Mouse (Mus musculus) heart, embryonic 10.5 days (tissue): ENCODE measurements around the gene Aldh6a1. TPM values are rescaled to one million over a fixed set of nuclear protein-coding genes. Genes with fewer than 3 reads are reported as not detected.

Experiments used
- DNase-seq: peaks from one replicate; pipeline ENCODE4 v3.0.0-alpha.2; 2017; ENCODE audit warnings: low spot score
- H3K27ac ChIP-seq: fragments of 300-500 bp; sonication (generic); 2 replicates; pipeline ENCODE4 v1.5.1; 2016; ENCODE audit warnings: mild to moderate bottlenecking
- H3K27me3 ChIP-seq: fragments of 300-500 bp; sonication (generic); 2 replicates; pipeline ENCODE4 v1.6.1; 2016; ENCODE audit warnings: mild to moderate bottlenecking; ENCODE audit not compliant: poor library complexity, insufficient read depth, severe bottlenecking
- H3K36me3 ChIP-seq: fragments of 300-500 bp; sonication (generic); 2 replicates; pipeline ENCODE4 v1.6.1; 2016; ENCODE audit warnings: mild to moderate bottlenecking, moderate library complexity
- H3K4me1 ChIP-seq: fragments of 300-500 bp; sonication (generic); 2 replicates; pipeline ENCODE4 v1.6.1; 2016; ENCODE audit warnings: mild to moderate bottlenecking
- H3K4me3 ChIP-seq: fragments of 300-500 bp; sonication (generic); 2 replicates; pipeline ENCODE4 v1.5.1; 2016; ENCODE audit warnings: mild to moderate bottlenecking, moderate library complexity
- H3K9me3 ChIP-seq: fragments of 300-500 bp; sonication (generic); 2 replicates; pipeline ENCODE4 v1.6.1; 2016; ENCODE audit warnings: mild to moderate bottlenecking, moderate library complexity
- WGBS: fragments of 180-500 bp; shearing (Covaris S2); methylation state at CpG from one replicate; pipeline ENCODE4 v1.1.7; 2016; 5-methylcytosine and 5-hydroxymethylcytosine counted together
- polyA plus RNA-seq: library from polyadenylated mRNA; unstranded; fragments of >200 nt; fragmentation: Nextera tagmentation; extraction: Ambion mirVana; gene quantifications from 2 replicates; pipeline ENCODE4 v1.2.1, GENCODE M21; 2016

Aldh6a1 gene
- 23.8 and 31.3 TPM in 2 replicates for polyA plus RNA-seq

- Histone ChIP-seq H3K36me3 (no peaks in the 10 kb centered on the region), H3K9me3 (no peaks in the 10 kb centered on the region), H3K27me3 (0 out of 2 replicates have a peak, but pooled peaks cover 6% of the 10 kb centered on the region), H3K4me3 (peak within 1 kb of the TSS; percentile 80), H3K4me1 (peaks cover 26% of the 10 kb centered on the region; the same call in 1 of the 2 replicates), H3K27ac (peak within 1 kb of the TSS; percentile 80)
- DNase-seq: peak; percentile 99
- WGBS: under 1% methylated on average over 49 of the region's 49 CpGs
Measured at GRCm38 (mm10) chr12:84450718-84451646, at the start of gene Aldh6a1, which contains the start of gene Lin52. Gene Aldh6a1, minus strand, starts transcription at chr12:84451004. Gene Lin52, plus strand, starts transcription at chr12:84451422.

- H3K27ac ChIP-seq: no peak overlapping the region
- no peaks in the 10 kb centered on the region for H3K9me3 ChIP-seq
- H3K27me3 ChIP-seq: no peaks in the 10 kb centered on the region
- WGBS: 88% methylated on average over 1 of the region's 1 CpGs
- H3K36me3 ChIP-seq: no peaks in the 10 kb centered on the region
- no peak overlapping the region for H3K4me3 ChIP-seq
- peaks cover 10% of the 10 kb centered on the region; the same call in 1 of the 2 replicates for H3K4me1 ChIP-seq
- no peak for DNase-seq
Measured at GRCm38 (mm10) chr12:84496795-84497194, 46.0 kb upstream of the Aldh6a1 start.

GRCm38 (mm10) chr12:84487324-84488056 lies 36.7 kb upstream of the Aldh6a1 start:
- Histone ChIP-seq H3K27ac (no peak overlapping the region), H3K4me1 (peaks cover 16% of the 10 kb centered on the region), H3K27me3 (no peaks in the 10 kb centered on the region), H3K4me3 (no peak overlapping the region), H3K36me3 (0 out of 2 replicates have a peak, but pooled peaks cover 2% of the 10 kb centered on the region), H3K9me3 (no peaks in the 10 kb centered on the region)
- DNase-seq: no peak
- 27% methylated on average over 8 of the region's 8 CpGs for WGBS

- Histone ChIP-seq H3K27me3 (no peaks in the 10 kb centered on the region), H3K27ac (no peak overlapping the region), H3K36me3 (peaks cover 4% of the 10 kb centered on the region; the same call in 1 of the 2 replicates), H3K4me1 (peaks cover 12% of the 10 kb centered on the region), H3K4me3 (no peak overlapping the region), H3K9me3 (no peaks in the 10 kb centered on the region)
- 86% methylated on average over 14 of the region's 14 CpGs for WGBS
- DNase-seq: no peak
Measured at GRCm38 (mm10) chr12:84482778-84483585, 32.2 kb upstream of the Aldh6a1 start.

- Histone ChIP-seq H3K27ac (no peak overlapping the region), H3K4me3 (no peak overlapping the region), H3K4me1 (0 out of 2 replicates have a peak, but pooled peaks cover 3% of the 10 kb centered on the region), H3K27me3 (no peaks in the 10 kb centered on the region), H3K36me3 (peaks cover 4% of the 10 kb centered on the region; the same call in 1 of the 2 replicates), H3K9me3 (no peaks in the 10 kb centered on the region)
- WGBS: 59% methylated on average over 2 of the region's 2 CpGs
- DNase-seq: no peak
Measured at GRCm38 (mm10) chr12:84481251-84481650, 30.4 kb upstream of the Aldh6a1 start.

- H3K4me1 ChIP-seq: 0 out of 2 replicates have a peak, but pooled peaks cover 3% of the 10 kb centered on the region
- H3K9me3 ChIP-seq: no peaks in the 10 kb centered on the region
- no peak overlapping the region for H3K27ac ChIP-seq
- DNase-seq: no peak
- no peaks in the 10 kb centered on the region for H3K27me3 ChIP-seq
- 89% methylated on average over 7 of the region's 7 CpGs for WGBS
- H3K36me3 ChIP-seq: peaks cover 7% of the 10 kb centered on the region; the same call in 1 of the 2 replicates
- no peak overlapping the region for H3K4me3 ChIP-seq
Measured at GRCm38 (mm10) chr12:84478937-84479336, 28.1 kb upstream of the Aldh6a1 start.

- Histone ChIP-seq H3K27me3 (no peaks in the 10 kb centered on the region), H3K27ac (no peak overlapping the region), H3K4me1 (no peaks in the 10 kb centered on the region), H3K36me3 (peaks cover 21% of the 10 kb centered on the region), H3K4me3 (no peak overlapping the region), H3K9me3 (no peaks in the 10 kb centered on the region)
- no peak for DNase-seq
- WGBS: 2% methylated on average over 1 of the region's 1 CpGs
Measured at GRCm38 (mm10) chr12:84468701-84469100, 17.9 kb upstream of the Aldh6a1 start.

GRCm38 (mm10) chr12:84462856-84463255 lies 12.1 kb upstream of the Aldh6a1 start:
- no peaks in the 10 kb centered on the region for H3K27me3 ChIP-seq
- H3K4me3 ChIP-seq: no peak overlapping the region
- DNase-seq: no peak
- no peaks in the 10 kb centered on the region for H3K4me1 ChIP-seq
- H3K27ac ChIP-seq: no peak overlapping the region
- H3K36me3 ChIP-seq: peaks cover 66% of the 10 kb centered on the region
- WGBS: 86% methylated on average over 3 of the region's 3 CpGs
- H3K9me3 ChIP-seq: no peaks in the 10 kb centered on the region

GRCm38 (mm10) chr12:84461416-84461815 lies 10.6 kb upstream of the Aldh6a1 start:
- WGBS: 91% methylated on average over 5 of the region's 5 CpGs
- no peak for DNase-seq
- Histone ChIP-seq H3K27ac (no peak overlapping the region), H3K9me3 (no peaks in the 10 kb centered on the region), H3K27me3 (no peaks in the 10 kb centered on the region), H3K4me1 (no peaks in the 10 kb centered on the region), H3K4me3 (no peak overlapping the region), H3K36me3 (peaks cover 72% of the 10 kb centered on the region)

GRCm38 (mm10) chr12:84459845-84460244 lies 9.0 kb upstream of the Aldh6a1 start:
- Histone ChIP-seq H3K4me3 (no peak overlapping the region), H3K27ac (no peak overlapping the region), H3K36me3 (peaks cover 68% of the 10 kb centered on the region), H3K4me1 (peaks cover 4% of the 10 kb centered on the region; the same call in 1 of the 2 replicates), H3K27me3 (no peaks in the 10 kb centered on the region), H3K9me3 (no peaks in the 10 kb centered on the region)
- WGBS: 55% methylated on average over 1 of the region's 1 CpGs
- DNase-seq: no peak

- Histone ChIP-seq H3K36me3 (peaks cover 40% of the 10 kb centered on the region), H3K4me3 (no peak overlapping the region), H3K27me3 (no peaks in the 10 kb centered on the region), H3K9me3 (no peaks in the 10 kb centered on the region), H3K4me1 (peaks cover 14% of the 10 kb centered on the region; the same call in 1 of the 2 replicates), H3K27ac (no peak overlapping the region)
- 94% methylated on average over 3 of the region's 3 CpGs for WGBS
- DNase-seq: no peak
Measured at GRCm38 (mm10) chr12:84456911-84457310, 6.1 kb upstream of the Aldh6a1 start.

GRCm38 (mm10) chr12:84451801-84452200 lies 997 bp upstream of the Aldh6a1 start:
- Histone ChIP-seq H3K27me3 (no peaks in the 10 kb centered on the region), H3K4me1 (peaks cover 26% of the 10 kb centered on the region; the same call in 1 of the 2 replicates), H3K4me3 (peak overlapping the region; percentile 80), H3K27ac (peak overlapping the region; percentile 80), H3K9me3 (no peaks in the 10 kb centered on the region), H3K36me3 (peaks cover 1% of the 10 kb centered on the region; the same call in 1 of the 2 replicates)
- no peak for DNase-seq
- WGBS: 1% methylated on average over 11 of the region's 11 CpGs
